Mouse (Mus musculus): Measurements from ENCODE around the gene 5430403G16Rik.
"Not testable (repeated sequence)": the region's sequence is repeated elsewhere in the genome, so short reads cannot be mapped to it uniquely, and the experiment has no call there.

5430403G16Rik gene

DNA sequence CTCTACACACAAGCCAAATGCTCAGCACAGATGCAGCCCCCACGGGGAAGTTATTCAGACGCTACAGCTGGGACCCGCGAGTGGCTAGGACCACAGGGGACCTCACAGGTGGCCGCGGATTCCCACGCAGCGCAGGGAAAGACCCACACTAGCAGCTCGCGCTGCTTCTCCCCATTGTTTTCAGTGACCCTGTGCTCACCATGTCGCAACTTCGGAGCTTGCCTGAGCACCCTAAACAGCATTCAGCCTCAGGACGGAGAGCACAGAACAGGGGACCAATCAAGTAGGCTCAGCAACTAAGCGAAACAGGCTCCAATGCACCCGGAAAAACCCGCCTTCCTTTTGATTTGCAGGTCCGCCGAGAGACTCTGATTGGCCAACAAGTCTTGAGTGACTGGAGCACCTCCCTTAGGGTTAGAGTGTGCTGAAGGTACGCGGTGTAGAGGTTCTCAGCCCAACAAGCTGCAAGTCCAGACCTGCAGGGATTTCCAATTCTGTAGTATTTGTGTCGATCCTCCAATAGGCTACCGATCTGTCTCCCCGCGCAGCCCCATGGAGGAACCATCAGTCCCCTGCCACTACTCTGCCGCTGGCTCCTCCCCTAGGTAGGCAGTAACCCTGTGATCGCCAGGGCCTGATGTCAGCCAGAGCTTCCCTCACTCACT, at the start of gene 5430403G16Rik:
5430403G16Rik (minus strand) TSS at position 505 of the 665 bp plus-strand sequence.
- peak; percentile 39 for DNase-seq (ENCODE audit: low spot score)

GRCm38 (mm10) chr5:109717341-109717740, 26.5 kb upstream of the 5430403G16Rik start:
- DNase-seq (ENCODE audit: low spot score), result not testable (repeated sequence)

GRCm38 (mm10) chr5:109691205-109691965, 544 bp upstream of the 5430403G16Rik start:
- not testable (repeated sequence) for DNase-seq (ENCODE audit: low spot score)

GRCm38 (mm10) chr5:109682921-109683320, 7.9 kb downstream of the 5430403G16Rik start:
- DNase-seq (ENCODE audit: low spot score), result no peak

Measured in urinary bladder, postnatal 25 days (tissue).